Mouse (Mus musculus): ENCODE measurements around the gene Ttll7.

DNA sequence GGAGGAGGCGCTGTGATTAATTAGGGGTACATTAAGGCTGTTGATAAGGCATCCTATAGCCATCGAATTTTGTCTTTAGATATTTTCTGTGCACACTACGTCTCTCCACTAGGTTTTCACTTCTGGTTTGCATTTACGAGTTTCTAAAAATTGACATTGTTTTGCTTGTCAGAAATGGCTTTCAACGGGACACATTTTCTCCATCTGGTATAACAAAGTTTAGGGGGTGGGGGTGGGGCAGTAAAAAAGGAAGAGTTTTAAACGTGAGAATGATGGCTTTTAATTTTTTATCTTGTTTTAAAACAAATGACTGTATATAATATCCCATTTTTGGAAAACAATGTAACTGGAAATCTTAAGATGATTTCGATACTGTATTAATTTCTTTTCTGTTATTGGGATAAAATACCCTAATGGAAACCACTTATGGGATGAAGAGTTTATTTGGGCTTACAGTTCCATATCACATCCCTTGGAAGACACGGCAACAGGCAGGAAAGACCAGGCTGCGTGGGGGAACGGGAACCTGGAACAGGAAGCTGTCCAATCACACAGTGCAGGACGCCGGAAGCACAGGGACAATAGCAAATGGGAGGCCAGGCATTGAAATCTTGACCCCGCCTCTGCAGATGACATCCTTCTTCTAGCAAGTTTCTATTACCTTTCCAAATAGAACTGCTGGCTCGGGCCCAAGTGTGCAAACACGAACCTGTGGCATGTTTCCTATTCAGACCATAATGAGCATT lies 142.7 kb downstream of the Ttll7 start:
- TF ChIP-seq TAL1 (IDR thresholded peaks at IDR 0.05; ENCODE audit: low read length): no peak
- TF ChIP-seq GATA1 (IDR thresholded peaks at IDR 0.05; ENCODE audit: low read length): no peak

All from erythroblast, embryonic 14.5 days (primary cell).